14 mouse cellular contexts compared by ENCODE assay signal in the genomic region with DNA sequence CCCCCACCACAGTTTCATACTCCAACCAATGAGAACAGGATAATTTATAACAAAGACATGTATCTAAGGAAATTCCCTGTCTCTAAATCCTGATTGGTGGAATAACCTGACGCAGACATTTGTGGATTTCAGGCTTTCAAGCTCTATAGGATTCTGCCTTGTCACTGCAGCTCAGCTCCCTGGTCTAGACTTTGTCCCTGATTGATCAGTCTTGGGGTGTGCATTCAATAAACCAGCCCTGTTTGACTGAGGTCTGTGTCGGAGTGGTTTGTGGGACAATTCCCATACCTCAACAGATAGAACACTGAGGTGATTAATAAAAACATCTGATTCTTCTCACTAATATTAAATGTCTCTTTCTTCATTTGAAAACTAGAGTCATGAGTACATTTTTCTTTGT.
"Had no signal": no experiment of that assay in that cellular context is flagged by ENCODE, and none has a peak within 500 bp of the region (broad histone marks: within the 10 kb centered on the region; RNA-seq: fewer than 3 reads in every experiment).

No protein-coding gene starts in this region.

- H3K36me3 ChIP-seq: limb, embryonic 13.5 days; lung, embryonic 15.5 days had no signal

- DNase-seq: kidney, adult 18-20 months; kidney, adult 9 months; kidney, postnatal 14 days; kidney, postnatal 4 days; left cerebral cortex, postnatal 4 days; lung, adult 18-20 months; lung, postnatal 10 days; lung, postnatal 36 days; midbrain, embryonic 14.5 days; thymus, adult 18-20 months; thymus, postnatal 4 days had no signal

- H3K4me2 ChIP-seq: limb, embryonic 13.5 days; lung, embryonic 15.5 days; midbrain, embryonic 11.5 days had no signal

- H3K4me3 ChIP-seq: limb, embryonic 13.5 days; lung, embryonic 15.5 days had no signal

- H3K27me3 ChIP-seq: limb, embryonic 13.5 days; lung, embryonic 15.5 days had no signal

- H3K9ac ChIP-seq: limb, embryonic 13.5 days; lung, embryonic 15.5 days had no signal

- H3K9me3 ChIP-seq: limb, embryonic 13.5 days; lung, embryonic 15.5 days had no signal

- H3K4me1 ChIP-seq: limb, embryonic 13.5 days had no signal

- H3K27ac ChIP-seq: limb, embryonic 13.5 days; lung, embryonic 15.5 days had no signal
